ENCODE assay signal across 20 mouse cellular contexts in the genomic region with DNA sequence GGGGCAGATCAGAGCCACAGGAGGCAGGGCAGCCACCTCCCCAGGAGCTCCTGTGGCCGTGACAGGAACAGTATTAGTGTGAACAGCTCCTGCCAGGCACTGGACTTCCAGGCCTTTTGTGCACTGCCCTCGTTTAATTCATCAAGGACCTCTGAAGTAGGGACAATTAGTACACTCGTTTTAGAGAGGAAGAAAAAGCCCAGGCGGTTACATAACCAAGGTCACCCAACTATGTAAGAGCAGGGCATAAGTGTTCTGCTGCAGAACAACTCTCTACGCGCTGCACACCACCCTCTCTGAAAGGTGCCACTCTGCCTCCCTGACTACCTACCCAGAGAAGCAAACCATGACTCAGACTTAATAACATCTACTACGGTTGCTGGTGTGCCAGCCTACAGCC. TPM values are rescaled to one million over a fixed set of nuclear protein-coding genes. Genes with fewer than 3 reads are reported as not detected.
A peak's percentile ranks its signal among the peaks of the same experiment; 100 is the strongest.
DNase-seq lines count a peak whose midpoint lies in the region; ATAC-seq lines count a peak whose summit lies in the region.
"Had no signal": no experiment of that assay in that cellular context is flagged by ENCODE, and none has a peak within 500 bp of the region (broad histone marks: within the 10 kb centered on the region; RNA-seq: fewer than 3 reads in every experiment).

No protein-coding gene starts in this region.

- DNase-seq in adrenal gland, adult 8-10 months, result peak; percentile 26
- no peak for DNase-seq in adrenal gland, adult 18-20 months (ENCODE audit: low spot score in 2 of 2)
- DNase-seq in kidney, postnatal 25 days, result peak; percentile 39 to 67
- DNase-seq in adrenal gland, postnatal 36 days, result peak; percentile 22 to 43
- DNase-seq in lung, postnatal 14 days, result peak; percentile 49
- no peak for DNase-seq in cerebellum, adult 8-10 months
- DNase-seq in cerebellum, postnatal 36 days, result no peak
- DNase-seq: cerebellum, adult 18-20 months; gastrocnemius, postnatal 36 days; right cerebral cortex, postnatal 4 days; thymus, postnatal 14 days had no signal

- ATAC-seq in kidney, embryonic 15.5 days (replicated peaks; ENCODE audit: low FRiP score), result no peak
- ATAC-seq: midbrain, embryonic 15.5 days had no signal

- peaks cover 61% of the 10 kb centered on the region for H3K36me3 ChIP-seq in kidney, embryonic 15.5 days
- H3K36me3 ChIP-seq: hindbrain, embryonic 15.5 days; lung, embryonic 15.5 days; midbrain, embryonic 15.5 days had no signal

- no peak overlapping the region for H3K4me3 ChIP-seq in kidney, embryonic 15.5 days (replicated peaks)
- H3K4me3 ChIP-seq: heart, embryonic 15.5 days; hindbrain, embryonic 15.5 days; left cerebral cortex, adult 2 months; limb, embryonic 13.5 days; lung, embryonic 15.5 days; midbrain, embryonic 15.5 days had no signal

- H3K9me3 ChIP-seq in kidney, embryonic 15.5 days (replicated peaks), result no peaks in the 10 kb centered on the region
- H3K9me3 ChIP-seq: heart, embryonic 15.5 days; hindbrain, embryonic 15.5 days; limb, embryonic 13.5 days; lung, embryonic 15.5 days; midbrain, embryonic 15.5 days had no signal

- H3K4me2 ChIP-seq in kidney, embryonic 15.5 days, result no peak overlapping the region
- H3K4me2 ChIP-seq: heart, embryonic 15.5 days; hindbrain, embryonic 15.5 days; limb, embryonic 13.5 days; lung, embryonic 15.5 days; midbrain, embryonic 15.5 days had no signal

- peaks cover 16% of the 10 kb centered on the region for H3K4me1 ChIP-seq in kidney, embryonic 15.5 days
- H3K4me1 ChIP-seq: lung, embryonic 15.5 days had no signal

- WGBS in kidney, embryonic 15.5 days, result 72% methylated on average over 7 of the region's 7 CpGs

- no peaks in the 10 kb centered on the region for H3K27me3 ChIP-seq in kidney, embryonic 15.5 days
- H3K27me3 ChIP-seq: heart, embryonic 15.5 days; hindbrain, embryonic 15.5 days; limb, embryonic 13.5 days; lung, embryonic 15.5 days; midbrain, embryonic 15.5 days had no signal

- H3K9ac ChIP-seq in kidney, embryonic 15.5 days, result no peak overlapping the region
- H3K9ac ChIP-seq: heart, embryonic 15.5 days; hindbrain, embryonic 15.5 days; limb, embryonic 13.5 days; lung, embryonic 15.5 days; midbrain, embryonic 15.5 days had no signal

- no peak overlapping the region for H3K27ac ChIP-seq in kidney, embryonic 15.5 days
- H3K27ac ChIP-seq: heart, embryonic 15.5 days; hindbrain, embryonic 15.5 days; kidney, postnatal 0 days; left cerebral cortex, adult 2 months; limb, embryonic 13.5 days; lung, embryonic 15.5 days; midbrain, embryonic 15.5 days had no signal

RNA-seq across cellular contexts. Expression of a gene that starts 9.1 kb away (rescaled TPM):
- total RNA-seq in adrenal gland, adult 8-10 months (2022), result 10 to 100 TPM; 36.9 to 45.8 (median 41.3) TPM
- 10 to 100 TPM; 27.3 to 33.0 TPM for total RNA-seq in adrenal gland, adult 18-20 months (2021)
- 22.8 and 23.5 TPM in 2 replicates for polyA plus RNA-seq in kidney, embryonic 15.5 days (2015; fragmentation: Nextera tagmentation; extraction: Ambion mirVana)
- 10 to 100 TPM; 23.9 to 38.2 TPM for total RNA-seq in adrenal gland, postnatal 36 days (2021)

RNA-seq across cellular contexts. Expression of a gene that starts 24.5 kb away (rescaled TPM):
- total RNA-seq in adrenal gland, adult 8-10 months (2022), result not detected
- total RNA-seq in adrenal gland, adult 18-20 months (2021), result not detected
- 0.10 and 0.23 TPM in 2 replicates for polyA plus RNA-seq in kidney, embryonic 15.5 days (2015; fragmentation: Nextera tagmentation; extraction: Ambion mirVana)
- under 1 TPM in 1 of 2 experiments, not detected in 1; 0.16 TPM for total RNA-seq in adrenal gland, postnatal 36 days (2021)
- total RNA-seq: gastrocnemius, postnatal 36 days; left cerebral cortex, adult 2 months had no signal
- polyA plus RNA-seq: frontal cortex, adult 2 months; heart, embryonic 15.5 days; hindbrain, embryonic 15.5 days; kidney, postnatal 0 days; limb, embryonic 13.5 days had no signal

RNA-seq across cellular contexts. Expression of a gene that starts 51.7 kb away (rescaled TPM):
- total RNA-seq in adrenal gland, adult 8-10 months (2022), result 10 to 100 TPM; 57.9 to 65.5 (median 62.0) TPM
- 10 to 100 TPM; 46.3 to 47.7 TPM for total RNA-seq in adrenal gland, adult 18-20 months (2021)
- 99.3 and 104 TPM in 2 replicates for polyA plus RNA-seq in kidney, embryonic 15.5 days (2015; fragmentation: Nextera tagmentation; extraction: Ambion mirVana)
- total RNA-seq in adrenal gland, postnatal 36 days (2021), result 10 to 100 TPM; 47.9 to 55.5 TPM

Comparison
In these comparisons a context has a peak if more than half of its experiments do, and no peak if none do; other contexts are left out.
1. DNase-seq: peak in adrenal gland, adult 8-10 months (single experiment), kidney, postnatal 25 days (2 of 2), adrenal gland, postnatal 36 days (2 of 2) and lung, postnatal 14 days (single experiment); none in adrenal gland, adult 18-20 months (0 of 2), cerebellum, adult 8-10 months (single experiment) and cerebellum, postnatal 36 days (0 of 2).